Mouse (Mus musculus) erythroblast, embryonic 14.5 days (primary cell): ENCODE results near the gene Txk. TPM values are rescaled to one million over a fixed set of nuclear protein-coding genes. Genes with fewer than 3 reads are reported as not detected.

Experiments used
- H3K27me3 ChIP-seq: 2 replicates; pipeline ENCODE4 v1.6.1; 2012; ENCODE audit warnings: inconsistent platforms; ENCODE audit not compliant: control insufficient read depth
- H3K36me3 ChIP-seq: 2 replicates; pipeline ENCODE4 v1.6.1; 2012; ENCODE audit warnings: mild to moderate bottlenecking, inconsistent platforms; ENCODE audit not compliant: control insufficient read depth
- H3K4me1 ChIP-seq: 2 replicates; pipeline ENCODE4 v1.6.1; 2012; ENCODE audit warnings: inconsistent platforms; ENCODE audit not compliant: control insufficient read depth
- H3K4me3 ChIP-seq: replicated peaks from 2 replicates; pipeline ENCODE3; 2012; ENCODE audit warnings: moderate library complexity, mild to moderate bottlenecking, inconsistent platforms
- H3K9me3 ChIP-seq: 2 replicates; pipeline ENCODE4 v1.6.1; 2012; ENCODE audit warnings: low read length, inconsistent platforms, mixed read lengths; ENCODE audit not compliant: control insufficient read depth
- GATA1 ChIP-seq: IDR thresholded peaks from 2 replicates; pipeline ENCODE4 v1.6.1; 2012; ENCODE audit warnings: low read length, inconsistent platforms, mixed read lengths
- TAL1 ChIP-seq: IDR thresholded peaks from 3 replicates; pipeline ENCODE4 v1.6.1; 2012; ENCODE audit warnings: low read length, inconsistent platforms, mixed read lengths
- polyA plus RNA-seq: library from polyadenylated mRNA; stranded (reverse); fragments of >175 nt; gene quantifications from 2 replicates; pipeline ENCODE4 v1.2.3, GENCODE M21; 2012

Txk gene
- polyA plus RNA-seq, 1 experiment = not detected

- no peak overlapping the region for H3K4me3 ChIP-seq
- H3K27me3 ChIP-seq = no peaks in the 10 kb centered on the region
- no peaks in the 10 kb centered on the region for H3K9me3 ChIP-seq
- H3K4me1 ChIP-seq = no peaks in the 10 kb centered on the region
- TF ChIP-seq TAL1 (no peak), GATA1 (no peak)
- H3K36me3 ChIP-seq = no peaks in the 10 kb centered on the region
These were observed 45.9 kb downstream of the Txk start for GRCm38 (mm10) chr5:72706722-72707121.

GRCm38 (mm10) chr5:72706095-72706494 lies 46.5 kb downstream of the Txk start:
- no peak overlapping the region for H3K4me3 ChIP-seq
- no peaks in the 10 kb centered on the region for H3K27me3 ChIP-seq
- 0 out of 2 replicates have a peak, but pooled peaks cover 2% of the 10 kb centered on the region for H3K9me3 ChIP-seq
- no peaks in the 10 kb centered on the region for H3K36me3 ChIP-seq
- no peaks in the 10 kb centered on the region for H3K4me1 ChIP-seq
- TF ChIP-seq TAL1 (no peak), GATA1 (no peak)

- no peaks in the 10 kb centered on the region for H3K27me3 ChIP-seq
- no peak for TF ChIP-seq TAL1
- TF ChIP-seq GATA1 = no peak
These were observed 50.4 kb downstream of the Txk start for GRCm38 (mm10) chr5:72702202-72702601.

GRCm38 (mm10) chr5:72699500-72699818 lies 53.1 kb downstream of the Txk start:
- H3K36me3 ChIP-seq = no peaks in the 10 kb centered on the region
- 0 out of 2 replicates have a peak, but pooled peaks cover 2% of the 10 kb centered on the region for H3K9me3 ChIP-seq
- no peak overlapping the region for H3K4me3 ChIP-seq
- H3K4me1 ChIP-seq = no peaks in the 10 kb centered on the region
- TF ChIP-seq TAL1 (no peak), GATA1 (no peak)
- H3K27me3 ChIP-seq = no peaks in the 10 kb centered on the region

More at GRCm38 (mm10) chr5:72702202-72702601, 50.4 kb downstream of the Txk start:
- no peaks in the 10 kb centered on the region for H3K36me3 ChIP-seq
- H3K4me1 ChIP-seq = no peaks in the 10 kb centered on the region
- H3K4me3 ChIP-seq = no peak overlapping the region
- H3K9me3 ChIP-seq = 0 out of 2 replicates have a peak, but pooled peaks cover 2% of the 10 kb centered on the region

GRCm38 (mm10) chr5:72698818-72699499 lies 53.6 kb downstream of the Txk start:
- Histone ChIP-seq H3K4me1 (no peaks in the 10 kb centered on the region), H3K36me3 (no peaks in the 10 kb centered on the region), H3K4me3 (no peak overlapping the region), H3K9me3 (0 out of 2 replicates have a peak, but pooled peaks cover 2% of the 10 kb centered on the region), H3K27me3 (no peaks in the 10 kb centered on the region)
- TF ChIP-seq GATA1 (no peak), TAL1 (no peak)

GRCm38 (mm10) chr5:72698343-72698742 lies 54.2 kb downstream of the Txk start:
- Histone ChIP-seq H3K27me3 (no peaks in the 10 kb centered on the region), H3K36me3 (no peaks in the 10 kb centered on the region), H3K4me1 (no peaks in the 10 kb centered on the region), H3K4me3 (no peak overlapping the region), H3K9me3 (0 out of 2 replicates have a peak, but pooled peaks cover 2% of the 10 kb centered on the region)
- no peak for TF ChIP-seq GATA1
- no peak for TF ChIP-seq TAL1

- Histone ChIP-seq H3K36me3 (no peaks in the 10 kb centered on the region), H3K4me3 (no peak overlapping the region), H3K4me1 (no peaks in the 10 kb centered on the region), H3K9me3 (0 out of 2 replicates have a peak, but pooled peaks cover 1% of the 10 kb centered on the region), H3K27me3 (no peaks in the 10 kb centered on the region)
- no peak for TF ChIP-seq TAL1
These were observed 56.1 kb downstream of the Txk start for GRCm38 (mm10) chr5:72696491-72696890.

GRCm38 (mm10) chr5:72694684-72695083 lies 57.9 kb downstream of the Txk start:
- Histone ChIP-seq H3K4me3 (no peak overlapping the region), H3K9me3 (no peaks in the 10 kb centered on the region), H3K4me1 (no peaks in the 10 kb centered on the region), H3K36me3 (no peaks in the 10 kb centered on the region), H3K27me3 (no peaks in the 10 kb centered on the region)
- TF ChIP-seq GATA1 = no peak
- TF ChIP-seq TAL1 = no peak

- H3K9me3 ChIP-seq = no peaks in the 10 kb centered on the region
- H3K4me3 ChIP-seq = no peak overlapping the region
- H3K4me1 ChIP-seq = no peaks in the 10 kb centered on the region
- no peaks in the 10 kb centered on the region for H3K27me3 ChIP-seq
- no peaks in the 10 kb centered on the region for H3K36me3 ChIP-seq
- TF ChIP-seq GATA1 (no peak), TAL1 (no peak)
These were observed 62.1 kb downstream of the Txk start for GRCm38 (mm10) chr5:72690516-72690915.

- Histone ChIP-seq H3K9me3 (no peaks in the 10 kb centered on the region), H3K27me3 (no peaks in the 10 kb centered on the region), H3K36me3 (no peaks in the 10 kb centered on the region), H3K4me3 (no peak overlapping the region), H3K4me1 (no peaks in the 10 kb centered on the region)
- TF ChIP-seq TAL1 = no peak
- no peak for TF ChIP-seq GATA1
These were observed 63.0 kb downstream of the Txk start for GRCm38 (mm10) chr5:72689556-72689955.
